Mouse (Mus musculus): ENCODE measurements at regions not wholly inside any gene's neighbourhood (a gene's known extent, or its start where the extent isn't known, plus 50 kb on each side); places are given as distances from the start of the nearest gene placed in this dataset.

GRCm38 (mm10) chr6:94984411-94984895, 132.6 kb upstream of the Kbtbd8 start:
- TF ChIP-seq CTCF (IDR thresholded peaks at IDR 0.05; ENCODE audit: extremely low read depth, insufficient read length, insufficient replicate concordance, low read depth, low read length) (no peak), POLR2A (IDR thresholded peaks at IDR 0.05; ENCODE audit: low read depth, low read length) (no peak)

All from small intestine, adult 2 months (tissue).